Mouse (Mus musculus) MEL (cell line): ENCODE results near the gene Sergef. TPM values are rescaled to one million over a fixed set of nuclear protein-coding genes. Genes with fewer than 3 reads are reported as not detected.

Experiments used
- DNase-seq: peaks from one replicate; pipeline ENCODE4 v3.0.0; 2011; ENCODE audit warnings: low read depth, low spot score
- H3K27ac ChIP-seq: 2 replicates; pipeline ENCODE4 v1.5.1; 2012; ENCODE audit warnings: low read depth, mild to moderate bottlenecking, control low read depth, low read length, moderate library complexity; ENCODE audit not compliant: control insufficient read depth
- H3K27me3 ChIP-seq, 2 experiments: fragments of 150-350 bp in 1 of 2; sonication (generic) in 1 of 2; 2 replicates each; pipeline ENCODE4 v1.6.1; 2012; ENCODE audit warnings: low read length in 2 of 2, mild to moderate bottlenecking in 2 of 2, improper control_type of control experiment in 1 of 2, moderate library complexity in 1 of 2; ENCODE audit not compliant: insufficient read depth in 2 of 2, control insufficient read depth in 1 of 2
- H3K36me3 ChIP-seq, 2 experiments: 2 replicates each; pipeline ENCODE4 v1.6.1; 2012 to 2014; ENCODE audit warnings: low read length in 2 of 2, improper control_type of control experiment in 1 of 2, inconsistent platforms in 1 of 2, mild to moderate bottlenecking in 1 of 2; ENCODE audit not compliant: insufficient read depth in 2 of 2, control insufficient read depth in 1 of 2
- H3K4me1 ChIP-seq, 2 experiments: fragments of 150-350 bp in 1 of 2; sonication (generic) in 1 of 2; 2 replicates each; pipeline ENCODE4 v1.6.1; 2012; ENCODE audit warnings: low read length in 2 of 2, improper control_type of control experiment in 1 of 2, mild to moderate bottlenecking in 1 of 2; ENCODE audit not compliant: insufficient read depth in 2 of 2, control insufficient read depth in 1 of 2
- H3K4me3 ChIP-seq, 2 experiments: fragments of 150-350 bp in 1 of 2; sonication (generic) in 1 of 2; 2 replicates each; pipeline ENCODE4 v1.5.1; 2012; ENCODE audit warnings: low read depth in 2 of 2, low read length in 2 of 2, mild to moderate bottlenecking in 2 of 2, moderate library complexity in 2 of 2, control low read depth in 1 of 2, improper control_type of control experiment in 1 of 2; ENCODE audit not compliant: control insufficient read depth in 1 of 2, insufficient read depth in 1 of 2
- H3K79me2 ChIP-seq: 2 replicates; pipeline ENCODE4 v1.6.1; 2012; ENCODE audit warnings: mild to moderate bottlenecking, low read length, moderate library complexity; ENCODE audit not compliant: control insufficient read depth, poor library complexity, insufficient read depth
- H3K9ac ChIP-seq: 2 replicates; pipeline ENCODE4 v1.6.1; 2012; ENCODE audit warnings: low read depth, mild to moderate bottlenecking, control low read depth, low read length, moderate library complexity; ENCODE audit not compliant: control insufficient read depth, poor library complexity, severe bottlenecking
- H3K9me3 ChIP-seq: fragments of 150-350 bp; sonication (generic); replicated peaks from 2 replicates; pipeline ENCODE4 v1.6.1; 2012; ENCODE audit warnings: mild to moderate bottlenecking, low read length, improper control_type of control experiment, moderate library complexity; ENCODE audit not compliant: insufficient read depth
- CHD2 ChIP-seq: IDR thresholded peaks from 2 replicates; pipeline ENCODE4 v1.6.1; 2011; ENCODE audit warnings: low read length, improper control_type of control experiment
- CTCF ChIP-seq, 3 experiments: IDR thresholded peaks in 2 of 3; conservative IDR thresholded peaks in 1 of 3; 2 replicates each; pipeline ENCODE4 v1.5.1; 2011 to 2012; ENCODE audit warnings: low read length in 3 of 3, low read depth in 2 of 3, mild to moderate bottlenecking in 2 of 3, improper control_type of control experiment in 1 of 3, inconsistent platforms in 1 of 3, mixed read lengths in 1 of 3, moderate library complexity in 1 of 3; ENCODE audit not compliant: control insufficient read depth in 1 of 3, insufficient read depth in 1 of 3, poor library complexity in 1 of 3, severe bottlenecking in 1 of 3
- ETS1 ChIP-seq: IDR thresholded peaks from 2 replicates; pipeline ENCODE4 v1.6.1; 2012; ENCODE audit warnings: low read depth, mild to moderate bottlenecking, inconsistent platforms, low read length, improper control_type of control experiment, moderate library complexity
- GATA1 ChIP-seq: IDR thresholded peaks from 2 replicates; pipeline ENCODE4 v1.6.1; 2011; ENCODE audit warnings: low read depth, low read length, improper control_type of control experiment
- MAX ChIP-seq: IDR thresholded peaks from 2 replicates; pipeline ENCODE4 v1.6.1; 2011; ENCODE audit warnings: low read length, improper control_type of control experiment
- MYB ChIP-seq: IDR thresholded peaks from 2 replicates; pipeline ENCODE4 v1.6.1; 2011; ENCODE audit warnings: mild to moderate bottlenecking, low read depth, low read length, improper control_type of control experiment
- NELFE ChIP-seq: IDR thresholded peaks from 2 replicates; pipeline ENCODE4 v1.6.1; 2011; ENCODE audit warnings: low read depth, low read length, improper control_type of control experiment
- NRF1 ChIP-seq: IDR thresholded peaks from 2 replicates; pipeline ENCODE4 v1.6.1; 2014; ENCODE audit warnings: low read depth, mild to moderate bottlenecking, inconsistent platforms, low read length, improper control_type of control experiment, moderate library complexity; ENCODE audit not compliant: poor library complexity, insufficient read depth, severe bottlenecking
- RAD21 ChIP-seq: IDR thresholded peaks from 2 replicates; pipeline ENCODE4 v1.6.1; 2011; ENCODE audit warnings: mild to moderate bottlenecking, low read depth, low read length, improper control_type of control experiment
- RCOR1 ChIP-seq: IDR thresholded peaks from 2 replicates; pipeline ENCODE4 v1.6.1; 2012; ENCODE audit warnings: low read depth, mild to moderate bottlenecking, inconsistent platforms, low read length, improper control_type of control experiment
- SMC3 ChIP-seq: IDR thresholded peaks from 2 replicates; pipeline ENCODE4 v1.6.1; 2011; ENCODE audit warnings: low read depth, low read length, improper control_type of control experiment
- USF2 ChIP-seq, 2 experiments: IDR thresholded peaks; 2 replicates each; pipeline ENCODE4 v1.6.1; 2011 to 2012; ENCODE audit warnings: improper control_type of control experiment in 2 of 2, low read length in 2 of 2, borderline replicate concordance in 1 of 2, inconsistent platforms in 1 of 2, low read depth in 1 of 2, mild to moderate bottlenecking in 1 of 2; ENCODE audit not compliant: insufficient read depth in 1 of 2
- ZC3H11A ChIP-seq: IDR thresholded peaks from 2 replicates; pipeline ENCODE4 v1.6.1; 2012; ENCODE audit warnings: low read depth, mild to moderate bottlenecking, inconsistent platforms, low read length, improper control_type of control experiment
- polyA plus RNA-seq, 2 experiments: library from polyadenylated mRNA; stranded (reverse) in 1 of 2; unstranded in 1 of 2; fragments of >175 nt in 1 of 2; fragments of >200 nt in 1 of 2; gene quantifications; 2 replicates each; pipeline versions ENCODE4 v1.2.1 to v1.2.4; 2012; ENCODE audit warnings: low replicate concordance in 2 of 2, low read depth in 1 of 2; ENCODE audit not compliant: insufficient read length in 2 of 2, insufficient read depth in 1 of 2, missing spikeins in 1 of 2
- total RNA-seq: library from RNA; depleted of rRNA; stranded (reverse); fragments of 300-350 nt; gene quantifications from 2 replicates; pipeline ENCODE4 v1.2.3, GENCODE M21; 2012

Sergef gene
- total and polyA plus RNA-seq, 3 experiments: 7.6 to 11.7 TPM; not detected in 1

GRCm38 (mm10) chr7:46422764-46423412 lies 216.7 kb downstream of the Sergef start:
- TF ChIP-seq SMC3 (peak; percentile 57), CTCF (IDR thresholded peaks at IDR 0.05 in 2 of 3, conservative IDR thresholded peaks at IDR 0.05 in 1 of 3; ENCODE audit: control insufficient read depth in 1 of 3, insufficient read depth in 1 of 3, low read depth in 2 of 3, low read length in 3 of 3, poor library complexity in 1 of 3, severe bottlenecking in 1 of 3) (peak; percentile 48 to 80 (median 57)), RAD21 (peak; percentile 19), ZC3H11A (0 out of 2 replicates have a peak, but pooled peaks have one; percentile 10), NRF1 (no peak)

GRCm38 (mm10) chr7:46422052-46422763 lies 217.4 kb downstream of the Sergef start:
- H3K27ac ChIP-seq: no peak overlapping the region
- no peak for TF ChIP-seq CHD2
- no peak for TF ChIP-seq RCOR1
- no peak for TF ChIP-seq ETS1
- no peak for TF ChIP-seq MYB
- TF ChIP-seq MAX: no peak
- TF ChIP-seq USF2 (IDR thresholded peaks at IDR 0.05; ENCODE audit: borderline replicate concordance in 1 of 2, insufficient read depth in 1 of 2, low read depth in 1 of 2, low read length in 2 of 2): no peak
- TF ChIP-seq NELFE: no peak
- no peak for TF ChIP-seq GATA1
- TF ChIP-seq ZC3H11A: no peak
- H3K9me3 ChIP-seq: no peaks in the 10 kb centered on the region
- no peaks in the 10 kb centered on the region for H3K79me2 ChIP-seq
- no peak for DNase-seq
- no peaks in the 10 kb centered on the region for H3K4me1 ChIP-seq
- no peak overlapping the region for H3K9ac ChIP-seq
- no peak overlapping the region for H3K4me3 ChIP-seq
- no peaks in the 10 kb centered on the region for H3K27me3 ChIP-seq
- H3K36me3 ChIP-seq: no peaks in the 10 kb centered on the region

More at GRCm38 (mm10) chr7:46422764-46423412, 216.7 kb downstream of the Sergef start:
- Histone ChIP-seq H3K79me2 (no peaks in the 10 kb centered on the region), H3K36me3 (no peaks in the 10 kb centered on the region), H3K27me3 (no peaks in the 10 kb centered on the region; a peak in 1 of 4 replicates), H3K27ac (no peak overlapping the region), H3K9ac (no peak overlapping the region), H3K9me3 (no peaks in the 10 kb centered on the region), H3K4me3 (no peak overlapping the region), H3K4me1 (no peaks in the 10 kb centered on the region)
- peak; percentile 17 for DNase-seq
